Mouse (Mus musculus) liver, adult (tissue): ENCODE measurements around the gene Vwce.

Source experiments
- GATA4 ChIP-seq: IDR thresholded peaks from 2 replicates; pipeline ENCODE4 v1.6.1; 2014; ENCODE audit warnings: mild to moderate bottlenecking, low read length; ENCODE audit not compliant: insufficient replicate concordance

Vwce gene

GRCm38 (mm10) chr19:10714168-10714567 is 80.2 kb downstream of the Vwce start:
- TF ChIP-seq GATA4, result no peak

- TF ChIP-seq GATA4, result no peak
Observed at GRCm38 (mm10) chr19:10714682-10715475, 80.9 kb downstream of the Vwce start.

GRCm38 (mm10) chr19:10715476-10715875 is 81.5 kb downstream of the Vwce start:
- no peak for TF ChIP-seq GATA4
